Mouse (Mus musculus): Measurements from ENCODE around the gene Hoxb7.
A peak's percentile ranks its signal among the peaks of the same experiment; 100 is the strongest.

The Hoxb7 gene

GRCm38 (mm10) chr11:96302381-96303150 lies 16.1 kb downstream of the Hoxb7 start:
- DNase-seq = no peak

- peak; percentile 70 for DNase-seq
These were observed 17.0 kb downstream of the Hoxb7 start, which contains the start of gene Hoxb5 for GRCm38 (mm10) chr11:96303151-96304099. Gene Hoxb5, plus strand, starts transcription at chr11:96303336.

- DNase-seq = no peak
These were observed 18.2 kb downstream of the Hoxb7 start for GRCm38 (mm10) chr11:96304381-96305195.

GRCm38 (mm10) chr11:96305505-96306182 lies 19.2 kb downstream of the Hoxb7 start:
- DNase-seq = no peak

- no peak for DNase-seq
These were observed 19.9 kb downstream of the Hoxb7 start for GRCm38 (mm10) chr11:96306183-96306907.

GRCm38 (mm10) chr11:96306908-96307269 lies 20.5 kb downstream of the Hoxb7 start:
- no peak for DNase-seq

- no peak for DNase-seq
These were observed 22.3 kb downstream of the Hoxb7 start for GRCm38 (mm10) chr11:96308763-96309162.

- no peak for DNase-seq
These were observed 22.9 kb downstream of the Hoxb7 start for GRCm38 (mm10) chr11:96309288-96309687.

- DNase-seq = no peak
These were observed 23.9 kb downstream of the Hoxb7 start for GRCm38 (mm10) chr11:96310183-96310938.

GRCm38 (mm10) chr11:96311097-96311496 lies 24.7 kb downstream of the Hoxb7 start:
- no peak for DNase-seq

- peak; percentile 64 for DNase-seq
These were observed 25.3 kb downstream of the Hoxb7 start for GRCm38 (mm10) chr11:96311520-96312417.

GRCm38 (mm10) chr11:96313134-96313533 lies 26.7 kb downstream of the Hoxb7 start:
- DNase-seq = no peak

GRCm38 (mm10) chr11:96313806-96314428 lies 27.5 kb downstream of the Hoxb7 start:
- no peak for DNase-seq

- no peak for DNase-seq
These were observed 28.4 kb downstream of the Hoxb7 start for GRCm38 (mm10) chr11:96314671-96315343.

GRCm38 (mm10) chr11:96315344-96315681 lies 28.9 kb downstream of the Hoxb7 start:
- DNase-seq = no peak

GRCm38 (mm10) chr11:96316696-96317607 lies 30.5 kb downstream of the Hoxb7 start:
- DNase-seq = no peak

- DNase-seq = no peak
These were observed 31.4 kb downstream of the Hoxb7 start, which contains the start of gene Hoxb4 for GRCm38 (mm10) chr11:96317608-96318367. Gene Hoxb4, plus strand, starts transcription at chr11:96318267.
